ENCODE assay signal across 17 mouse cellular contexts in genomic region chr11:90101284-90101683, GRCm38 (mm10).
A peak's percentile ranks its signal among the peaks of the same experiment; 100 is the strongest.
DNase-seq lines count a peak whose midpoint lies in the region; ATAC-seq and TF ChIP-seq lines count a peak whose summit lies in the region.
"Had no signal": no experiment of that assay in that cellular context is flagged by ENCODE, and none has a peak within 500 bp of the region (broad histone marks: within the 10 kb centered on the region; RNA-seq: fewer than 3 reads in every experiment).

No protein-coding gene starts in this region.

- H3K27ac ChIP-seq in gastrocnemius, adult 2 months: peak overlapping the region; percentile 80
- no peak overlapping the region for H3K27ac ChIP-seq in ES-E14 (ENCODE audit: insufficient read depth, low read depth, low read length, poor library complexity, severe bottlenecking)
- H3K27ac ChIP-seq in heart, embryonic 11.5 days (ENCODE audit: low read depth, low read length): peak overlapping the region; percentile 16
- no peak overlapping the region for H3K27ac ChIP-seq in hindbrain, embryonic 11.5 days (ENCODE audit: low read depth, low read length)
- H3K27ac ChIP-seq: embryonic facial prominence, embryonic 12.5 days; hindbrain, embryonic 15.5 days; limb, embryonic 12.5 days; neural tube, embryonic 15.5 days had no signal

- H3K4me2 ChIP-seq in heart, embryonic 11.5 days: no peak overlapping the region
- H3K4me2 ChIP-seq in hindbrain, embryonic 11.5 days (replicated peaks; ENCODE audit: low read depth, low read length): no peak overlapping the region
- H3K4me2 ChIP-seq: embryonic facial prominence, embryonic 12.5 days; hindbrain, embryonic 15.5 days; limb, embryonic 12.5 days; neural tube, embryonic 15.5 days had no signal

- no peak overlapping the region for H3K4me3 ChIP-seq in gastrocnemius, adult 2 months
- no peak overlapping the region for H3K4me3 ChIP-seq in ES-E14 (ENCODE audit: insufficient read depth in 1 of 2, low read depth in 1 of 2, low read length in 2 of 2, poor library complexity in 1 of 2, severe bottlenecking in 1 of 2)
- no peak overlapping the region for H3K4me3 ChIP-seq in heart, embryonic 11.5 days (ENCODE audit: low read depth, low read length)
- H3K4me3 ChIP-seq in hindbrain, embryonic 11.5 days (ENCODE audit: low read depth, low read length): no peak overlapping the region
- H3K4me3 ChIP-seq: embryonic facial prominence, embryonic 12.5 days; hindbrain, embryonic 15.5 days; limb, embryonic 12.5 days; megakaryocyte, embryonic 14.5 days; neural tube, embryonic 15.5 days had no signal

- H3K4me1 ChIP-seq in ES-E14 (ENCODE audit: control insufficient read depth in 2 of 2, insufficient read depth in 2 of 2, low read length in 2 of 2, poor library complexity in 1 of 2): no peaks in the 10 kb centered on the region
- peaks cover 19% of the 10 kb centered on the region for H3K4me1 ChIP-seq in heart, embryonic 11.5 days (ENCODE audit: control insufficient read depth, insufficient read depth, low read length)
- no peaks in the 10 kb centered on the region for H3K4me1 ChIP-seq in hindbrain, embryonic 11.5 days (replicated peaks; ENCODE audit: control insufficient read depth, insufficient read depth, low read length)
- H3K4me1 ChIP-seq: hindbrain, embryonic 15.5 days; megakaryocyte, embryonic 14.5 days had no signal

- WGBS in heart, embryonic 11.5 days (ENCODE audit: insufficient replicate concordance): 21% methylated on average over 8 of the region's 8 CpGs
- WGBS in hindbrain, embryonic 11.5 days: 71% methylated on average over 8 of the region's 8 CpGs

- H3K27me3 ChIP-seq in heart, embryonic 11.5 days (ENCODE audit: control insufficient read depth, insufficient read depth, low read length): no peaks in the 10 kb centered on the region
- no peaks in the 10 kb centered on the region for H3K27me3 ChIP-seq in hindbrain, embryonic 11.5 days (ENCODE audit: control insufficient read depth, insufficient read depth, low read length)
- H3K27me3 ChIP-seq: embryonic facial prominence, embryonic 12.5 days; hindbrain, embryonic 15.5 days; limb, embryonic 12.5 days; megakaryocyte, embryonic 14.5 days; neural tube, embryonic 15.5 days had no signal

- in situ Hi-C loops in ES-E14 (cut with MboI; ENCODE audit: low sequenced_read_pairs in 2 of 2, unreplicated experiment in 2 of 2): no loop called here

- no peak for TF ChIP-seq CTCF in gastrocnemius, adult 2 months (IDR thresholded peaks at IDR 0.05)

- no peaks in the 10 kb centered on the region for H3K9me3 ChIP-seq in ES-E14 (ENCODE audit: control insufficient read depth, insufficient read depth, low read depth, low read length)
- H3K9me3 ChIP-seq in heart, embryonic 11.5 days (replicated peaks; ENCODE audit: control insufficient read depth, low read length): no peaks in the 10 kb centered on the region
- no peaks in the 10 kb centered on the region for H3K9me3 ChIP-seq in hindbrain, embryonic 11.5 days (ENCODE audit: control insufficient read depth, low read length)
- H3K9me3 ChIP-seq: embryonic facial prominence, embryonic 12.5 days; hindbrain, embryonic 15.5 days; limb, embryonic 12.5 days; megakaryocyte, embryonic 14.5 days; neural tube, embryonic 15.5 days had no signal

- H3K36me3 ChIP-seq in ES-E14 (ENCODE audit: control insufficient read depth, insufficient read depth, low read length, poor library complexity, severe bottlenecking): no peaks in the 10 kb centered on the region
- H3K36me3 ChIP-seq in heart, embryonic 11.5 days (ENCODE audit: control insufficient read depth, insufficient read depth, low read length): no peaks in the 10 kb centered on the region
- H3K36me3 ChIP-seq in hindbrain, embryonic 11.5 days (ENCODE audit: control insufficient read depth, insufficient read depth, low read length): no peaks in the 10 kb centered on the region
- H3K36me3 ChIP-seq: embryonic facial prominence, embryonic 12.5 days; hindbrain, embryonic 15.5 days; limb, embryonic 12.5 days; neural tube, embryonic 15.5 days had no signal

- H3K9ac ChIP-seq in ES-E14 (ENCODE audit: insufficient read depth, low read depth, low read length, poor library complexity, severe bottlenecking): no peak overlapping the region
- no peak overlapping the region for H3K9ac ChIP-seq in heart, embryonic 11.5 days (ENCODE audit: low read depth, low read length)
- H3K9ac ChIP-seq in hindbrain, embryonic 11.5 days (ENCODE audit: low read depth, low read length): no peak overlapping the region
- H3K9ac ChIP-seq: embryonic facial prominence, embryonic 12.5 days; hindbrain, embryonic 15.5 days; limb, embryonic 12.5 days; neural tube, embryonic 15.5 days had no signal

- intact Hi-C loops in gastrocnemius, adult 2 months (cut with DNase I): loop anchor here (2.0 kb wide), 1 partner anchor 54 kb away; no protein-coding TSS in a partner anchor
- intact Hi-C loops in heart, postnatal 36 days (cut with DNase I): loop anchor here (2.0 kb wide), 1 partner anchor 62 kb away; no protein-coding TSS in a partner anchor

- peak; percentile 45 for DNase-seq in gastrocnemius, adult 2 months
- no peak for DNase-seq in gastrocnemius, postnatal 10 days
- DNase-seq in ES-E14 (ENCODE audit: low read depth, low spot score): no peak
- peak; percentile 46 to 48 for DNase-seq in heart, postnatal 36 days
- no peak for DNase-seq in cerebellum, adult 8-10 months
- no peak for DNase-seq in urinary bladder, postnatal 14 days (ENCODE audit: low spot score)
- DNase-seq in hindbrain, embryonic 11.5 days (ENCODE audit: low spot score): no peak
- DNase-seq: adrenal gland, adult 2 months; cerebellum, adult 2 months; kidney, adult 2 months; kidney, postnatal 4 days had no signal

- 0 out of 2 replicates have a peak, but pooled peaks have one; percentile 14 for ATAC-seq in heart, embryonic 11.5 days (replicated peaks; ENCODE audit: insufficient number of reproducible peaks, low FRiP score, low TSS enrichment)
- no peak for ATAC-seq in hindbrain, embryonic 11.5 days (ENCODE audit: low FRiP score)

TF ChIP-seq in ES-E14, 5 proteins besides CTCF, POLR2A, EP300 and RAD21:
- TF ChIP-seq MAFK (IDR thresholded peaks at IDR 0.05; ENCODE audit: insufficient read depth, low read depth, low read length) (no peak), ZNF384 (IDR thresholded peaks at IDR 0.05; ENCODE audit: low read depth, low read length) (peak; percentile 45; the same call in 1 of the 2 replicates)

Comparison
In these comparisons a context has a peak if more than half of its experiments do, and no peak if none do; other contexts are left out.
1. DNase-seq: peak in gastrocnemius, adult 2 months (single experiment) and heart, postnatal 36 days (2 of 2); none in gastrocnemius, postnatal 10 days (single experiment), ES-E14 (single experiment), cerebellum, adult 8-10 months (single experiment), urinary bladder, postnatal 14 days (single experiment) and hindbrain, embryonic 11.5 days (single experiment).
2. H3K27ac ChIP-seq: peak in gastrocnemius, adult 2 months (single experiment) and heart, embryonic 11.5 days (single experiment); none in ES-E14 (single experiment) and hindbrain, embryonic 11.5 days (single experiment).